Mouse (Mus musculus) c-Kit-positive CD71-negative TER-119-negative erythroid progenitor cells, embryonic 14.5 days (primary cell): ENCODE results near the gene Camta1.
A peak's percentile ranks its signal among the peaks of the same experiment; 100 is the strongest.

Experiments used
- DNase-seq: peaks from one replicate; pipeline ENCODE4 v3.0.0-alpha.2; 2013; ENCODE audit warnings: low read depth

Camta1 gene

DNA sequence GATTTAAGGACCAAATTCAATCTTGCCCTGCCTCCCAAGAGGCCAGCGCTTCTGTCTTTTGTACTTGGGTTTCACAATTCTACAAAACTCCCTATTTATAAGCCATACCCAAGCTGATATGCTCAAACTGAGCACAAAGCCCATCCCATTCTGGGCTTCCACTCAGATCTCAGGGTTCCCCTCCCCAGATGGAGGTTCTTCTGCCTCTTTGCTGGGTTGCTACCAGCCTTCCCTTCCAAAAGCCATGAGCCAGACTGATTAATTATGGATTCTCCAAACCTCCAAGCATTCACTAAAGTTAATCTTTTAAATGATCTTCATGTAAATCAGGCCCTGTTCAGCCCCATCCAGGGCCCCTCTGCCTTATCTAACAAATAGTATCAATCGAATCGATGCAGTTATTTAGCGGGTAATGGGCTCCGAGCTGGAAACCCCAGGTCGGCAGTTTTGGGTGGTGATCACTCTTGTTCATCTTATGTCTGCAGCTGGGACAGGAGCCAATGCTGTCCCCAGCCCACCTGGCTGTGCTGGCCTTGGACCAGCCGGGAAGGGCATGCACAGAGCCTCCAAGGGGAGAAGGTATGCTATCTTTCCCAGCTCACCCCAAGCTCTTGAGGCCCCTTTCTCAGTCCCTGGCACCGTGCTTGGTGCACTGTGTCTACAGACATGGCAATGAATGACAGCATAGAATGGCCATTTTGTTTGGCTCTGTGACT, 534.5 kb downstream of the Camta1 start:
- DNase-seq, result no peak

DNA sequence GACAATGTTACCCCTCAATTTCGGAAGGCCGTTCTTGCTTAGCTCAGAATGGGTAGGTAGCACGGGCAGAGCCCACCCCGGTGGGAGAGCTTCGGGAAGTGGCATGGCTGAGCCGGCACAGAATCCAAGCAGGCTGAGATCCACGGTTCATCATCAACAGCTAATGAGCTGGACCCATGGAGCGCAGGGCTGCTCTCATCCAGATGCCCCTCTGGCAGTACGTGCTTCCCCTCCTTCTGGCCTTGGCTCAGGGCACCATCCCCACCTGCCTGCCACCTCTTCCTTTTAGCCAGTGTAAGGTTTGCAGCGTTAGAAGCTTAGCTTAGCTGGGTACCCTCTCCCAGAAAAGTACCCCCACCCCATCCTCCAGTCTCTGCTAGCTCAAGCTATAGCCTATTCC, 545.2 kb downstream of the Camta1 start:
- no peak for DNase-seq

DNA sequence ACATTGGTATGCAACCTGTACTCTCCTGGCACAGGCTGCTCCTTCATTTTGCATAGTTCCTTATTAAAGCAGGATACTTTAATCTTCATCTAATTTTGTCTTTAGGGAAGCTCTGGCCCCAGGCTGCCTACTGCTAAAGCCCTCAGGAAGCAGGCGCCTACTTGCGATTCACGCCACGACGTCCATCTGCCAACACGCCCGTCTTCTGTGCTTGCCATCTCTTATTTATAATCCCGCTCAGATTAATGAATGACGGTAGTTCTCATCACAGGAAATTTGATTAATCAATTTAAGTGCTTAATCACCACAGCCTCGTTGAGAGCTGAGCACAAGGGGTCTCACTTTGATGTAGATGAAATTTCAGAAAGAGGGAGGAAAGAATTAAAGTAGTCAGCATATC, 546.0 kb downstream of the Camta1 start:
- no peak for DNase-seq

DNA sequence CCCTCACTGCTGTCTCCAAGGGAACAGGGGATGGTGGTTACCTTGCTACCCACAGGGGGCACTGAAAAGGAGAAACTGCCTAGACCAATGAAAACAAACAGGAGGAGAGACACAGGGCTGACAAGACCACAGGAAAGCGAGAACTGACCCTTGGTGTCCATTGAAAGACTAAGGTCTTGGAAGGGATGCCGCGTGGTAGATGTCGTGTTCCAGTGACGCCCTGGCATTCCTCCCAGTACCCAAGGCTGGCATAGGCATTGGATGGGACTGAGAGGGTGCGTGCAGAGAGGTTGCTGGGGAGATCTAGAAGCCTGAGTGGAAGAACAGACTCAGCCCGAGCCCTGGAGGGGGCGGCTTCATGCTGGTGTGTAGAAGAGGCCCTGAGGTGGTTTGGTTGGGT, 550.9 kb downstream of the Camta1 start:
- DNase-seq, result no peak

DNA sequence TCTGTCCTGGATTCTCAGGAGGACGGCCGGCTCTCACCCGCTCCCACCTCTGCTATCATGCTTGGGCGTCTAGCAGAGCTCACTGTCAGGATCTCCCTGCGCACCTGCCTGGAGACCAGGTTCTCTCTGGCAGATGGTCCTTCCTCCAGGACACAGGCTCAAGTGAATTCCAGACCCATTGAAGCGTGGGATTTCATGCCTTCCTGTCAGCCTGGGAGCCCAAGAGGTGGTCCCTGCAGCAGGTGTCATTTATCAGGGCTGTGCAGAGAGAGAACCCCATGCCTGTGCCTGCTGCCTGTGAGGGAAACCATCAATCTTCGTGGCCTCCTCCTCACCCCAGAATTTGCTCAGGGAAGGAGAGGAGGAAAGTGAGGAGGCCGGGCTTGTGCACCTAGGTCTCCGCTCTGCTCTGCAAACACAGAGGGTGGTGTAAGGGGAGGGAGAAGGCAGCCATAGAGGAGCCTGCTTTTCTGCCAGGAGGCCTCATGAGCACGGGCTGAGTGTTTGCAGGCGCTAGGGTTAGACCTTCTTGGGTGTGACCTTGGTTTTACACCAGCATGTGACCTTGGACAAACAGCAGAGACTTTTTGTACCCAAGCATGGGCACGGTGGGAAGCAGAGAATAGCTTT, 551.5 kb downstream of the Camta1 start:
- no peak for DNase-seq

DNA sequence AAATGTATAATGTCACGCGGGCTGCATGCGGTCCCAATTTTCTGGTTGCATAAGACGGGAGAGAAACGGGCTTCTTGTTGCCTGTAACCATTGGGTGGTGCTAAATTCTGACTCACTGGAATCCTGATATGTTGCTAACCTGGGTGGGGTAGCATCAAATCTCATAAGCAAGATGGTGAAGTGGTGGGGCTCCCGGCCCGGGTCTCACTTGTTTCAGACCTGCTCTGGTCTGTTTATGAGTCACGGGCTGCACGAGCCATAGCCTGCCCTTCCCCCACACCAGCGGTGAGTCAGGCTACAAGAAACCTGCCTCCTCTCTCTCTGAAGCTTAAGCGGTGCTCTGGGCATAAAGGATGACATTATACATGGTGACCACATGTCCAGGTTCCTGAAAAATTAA, 554.8 kb downstream of the Camta1 start:
- DNase-seq, result no peak

DNA sequence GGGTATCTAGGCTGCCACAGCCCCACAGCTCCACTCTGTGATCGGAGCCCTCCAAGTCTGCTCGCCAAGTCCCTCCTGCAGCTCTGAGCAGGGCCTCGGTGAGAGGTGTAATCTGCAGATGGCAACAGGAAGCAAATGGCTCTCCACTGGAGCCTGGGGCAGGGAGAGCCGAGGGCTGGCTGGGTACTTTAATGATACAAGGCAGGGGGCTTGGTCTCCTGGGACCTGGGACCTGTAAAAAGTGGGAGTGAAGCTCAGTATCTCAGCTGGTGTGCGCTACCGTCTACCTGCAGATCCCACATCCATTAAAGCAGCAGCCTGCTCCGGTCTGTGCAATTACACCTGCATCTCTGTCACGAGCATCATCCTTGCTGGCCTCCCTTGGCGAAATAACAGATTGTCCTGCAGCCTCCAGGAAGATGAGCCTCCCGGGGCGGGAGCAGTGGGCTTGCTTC, 555.3 kb downstream of the Camta1 start:
- no peak for DNase-seq

DNA sequence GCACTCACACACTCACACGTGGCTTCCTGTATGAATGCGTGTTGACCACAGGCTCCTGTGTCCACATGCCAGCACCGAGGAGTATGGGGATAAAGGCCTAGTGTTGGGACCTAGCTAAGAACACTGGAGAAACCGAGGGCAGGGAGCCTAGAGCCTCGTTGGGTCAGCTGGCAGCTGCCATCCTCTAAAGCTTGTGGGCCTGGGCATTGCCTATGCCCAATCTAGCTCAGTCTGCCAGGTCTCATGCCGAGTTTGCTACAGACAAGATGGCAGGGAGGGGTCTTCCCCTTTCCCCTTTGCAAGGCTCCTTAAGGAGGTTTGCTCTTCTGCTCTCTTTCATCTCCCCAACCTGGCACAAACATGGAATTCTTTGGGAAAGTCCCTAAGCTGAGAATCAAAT, 555.9 kb downstream of the Camta1 start:
- DNase-seq, result no peak

DNA sequence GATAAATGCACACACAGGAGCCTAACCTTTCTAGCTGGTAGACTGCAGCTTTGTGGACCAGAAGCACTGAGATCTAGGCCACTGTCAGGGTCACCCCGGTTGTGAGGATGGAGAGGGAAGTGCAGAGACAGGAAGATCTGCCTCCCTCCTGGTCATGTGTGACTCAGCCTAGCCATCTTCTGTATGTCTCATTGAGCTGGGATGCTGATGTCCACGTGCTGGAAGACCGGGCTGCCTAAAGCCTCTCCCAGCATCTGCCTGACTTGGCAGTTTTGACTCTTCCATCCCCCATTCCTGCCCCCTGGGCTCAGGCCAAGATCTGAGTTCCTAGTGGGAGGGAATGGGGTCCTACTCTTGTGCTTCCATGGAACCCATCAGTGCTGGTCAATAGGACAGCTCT, 557.7 kb downstream of the Camta1 start:
- DNase-seq, result no peak

DNA sequence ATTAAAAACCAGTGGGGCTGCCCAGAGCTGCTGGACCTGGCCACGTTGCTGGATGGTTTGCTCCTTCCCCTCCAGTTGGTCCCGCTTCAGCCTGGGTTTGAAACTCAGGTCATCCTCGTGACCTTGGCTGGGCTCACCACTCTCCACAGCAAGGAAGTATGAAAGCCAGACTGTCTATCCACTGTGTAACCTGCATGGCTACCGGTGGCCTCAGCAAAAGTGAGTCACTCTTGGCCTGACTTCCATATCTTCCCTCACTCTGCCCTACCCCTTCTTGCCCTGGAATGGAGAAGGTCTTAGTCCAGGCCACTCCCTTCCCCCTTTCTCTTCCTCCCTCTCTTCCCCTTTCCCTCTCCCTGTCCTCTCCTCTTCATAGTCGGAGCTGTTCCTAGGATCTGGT, 558.2 kb downstream of the Camta1 start:
- no peak for DNase-seq

DNA sequence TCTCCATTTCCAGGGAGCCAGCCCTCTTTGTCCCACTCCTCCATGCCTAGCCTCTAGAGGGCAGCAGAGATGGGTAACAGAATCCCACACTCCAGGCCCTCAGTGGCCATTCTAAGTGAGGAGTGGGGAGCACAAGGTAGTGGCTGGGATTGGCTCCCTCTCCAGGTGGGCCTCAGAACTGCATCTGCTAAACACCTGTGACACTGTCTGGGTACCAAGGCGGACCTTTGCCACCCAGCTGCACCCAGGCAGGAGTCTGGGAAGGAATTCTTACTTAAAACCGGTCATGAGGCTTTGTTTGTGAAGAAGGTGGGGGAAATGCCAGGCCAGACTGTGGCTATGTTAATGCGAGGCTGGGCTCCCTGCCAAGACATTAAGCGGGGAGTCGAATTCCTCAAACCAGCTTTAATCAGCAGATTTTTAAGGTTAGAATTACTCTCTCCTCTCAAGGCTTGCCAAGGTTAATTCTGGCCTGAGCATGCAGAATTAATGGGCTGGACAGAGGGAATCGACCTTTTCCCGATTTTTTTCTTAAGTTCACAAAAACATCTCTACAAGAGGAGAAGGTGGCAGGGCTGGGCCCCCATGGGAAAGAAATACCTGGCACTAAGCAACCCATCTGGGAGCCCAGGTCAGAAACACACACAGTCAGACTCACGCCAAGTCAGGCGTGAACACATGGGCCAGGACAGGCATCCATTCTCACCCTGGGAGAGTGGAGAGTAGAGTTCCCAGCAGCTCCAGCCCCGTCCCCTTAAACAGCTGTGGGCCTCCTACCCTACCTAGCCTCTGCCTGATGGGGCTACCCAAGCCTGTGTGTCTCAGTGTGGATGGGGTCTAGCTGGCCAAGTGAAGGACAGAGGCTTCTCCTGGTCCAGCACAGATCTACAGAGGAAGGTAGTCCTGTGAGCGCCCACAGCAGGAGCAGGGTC, 559.2 kb downstream of the Camta1 start:
- peak; percentile 6 for DNase-seq

DNA sequence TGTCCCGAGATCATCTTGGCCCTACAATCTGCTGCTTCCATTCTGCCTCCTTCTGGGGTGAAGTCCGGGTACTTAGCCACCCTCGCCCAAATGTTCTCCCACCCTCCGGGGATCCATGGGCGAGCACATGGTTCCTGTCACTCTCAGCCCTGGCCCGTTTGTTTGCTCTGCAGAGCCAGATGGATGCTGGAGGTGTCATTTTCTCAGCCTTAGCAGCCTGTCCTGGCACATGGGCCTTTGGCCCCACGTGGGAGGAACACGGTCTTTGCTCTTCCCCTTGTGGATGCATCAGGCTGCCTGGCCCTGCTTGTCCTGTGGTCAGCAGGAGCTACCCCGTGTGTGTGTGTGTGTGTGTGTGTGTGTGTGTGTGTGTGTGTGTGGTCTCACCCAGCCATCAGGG, 560.3 kb downstream of the Camta1 start:
- no peak for DNase-seq

DNA sequence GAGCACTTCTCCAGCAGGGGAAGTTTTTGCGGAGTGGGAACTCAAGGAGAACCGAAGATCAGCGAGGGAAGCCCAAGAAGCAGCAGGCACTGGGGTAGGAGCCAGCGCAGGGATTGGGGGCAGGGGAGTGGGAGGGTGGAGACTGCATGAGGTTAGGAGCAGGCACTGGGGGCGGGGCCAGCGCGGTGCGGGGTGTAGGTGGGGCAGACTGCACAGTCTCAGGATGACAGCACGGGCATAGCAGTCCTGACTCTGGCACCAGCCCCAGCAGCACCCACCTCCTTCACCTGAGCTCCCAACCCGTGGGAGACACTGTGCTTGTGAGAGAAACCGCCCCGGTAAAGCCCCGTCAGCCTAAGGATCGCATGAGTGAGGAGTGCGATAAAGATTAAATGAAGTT, 561.0 kb downstream of the Camta1 start:
- no peak for DNase-seq

DNA sequence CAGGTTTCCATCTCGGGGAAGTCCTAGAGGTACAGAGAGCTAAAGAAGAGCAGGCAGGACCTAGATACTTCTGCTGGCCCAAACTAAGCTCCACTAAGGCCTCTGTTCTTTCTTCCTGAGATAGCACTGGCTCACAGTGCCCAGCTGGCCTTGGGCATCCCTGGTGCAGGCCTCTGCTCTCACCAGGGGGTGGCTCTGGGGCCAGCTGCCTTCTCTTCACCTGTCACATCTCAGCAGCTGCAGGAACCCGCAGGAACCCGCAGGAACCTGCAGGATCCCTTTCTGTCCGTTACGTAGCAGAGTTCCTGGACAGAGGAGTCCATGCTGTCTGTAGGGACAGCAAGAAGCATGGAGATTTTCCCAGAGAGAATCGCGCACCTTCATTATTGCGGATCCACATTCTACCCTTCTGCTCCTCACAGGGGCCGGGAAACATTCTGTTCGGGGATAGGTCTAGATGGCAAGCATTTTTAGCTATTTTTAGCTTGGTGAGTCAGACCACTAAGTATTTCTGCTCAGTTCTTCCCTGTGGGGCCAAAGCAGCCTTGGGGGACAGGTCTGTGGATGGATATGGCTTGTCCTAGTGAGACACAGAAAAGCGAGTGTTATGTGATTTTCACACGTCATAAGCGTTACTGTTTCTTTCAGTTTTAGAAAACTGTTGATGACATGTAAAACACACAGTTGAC, 566.0 kb downstream of the Camta1 start:
- no peak for DNase-seq

DNA sequence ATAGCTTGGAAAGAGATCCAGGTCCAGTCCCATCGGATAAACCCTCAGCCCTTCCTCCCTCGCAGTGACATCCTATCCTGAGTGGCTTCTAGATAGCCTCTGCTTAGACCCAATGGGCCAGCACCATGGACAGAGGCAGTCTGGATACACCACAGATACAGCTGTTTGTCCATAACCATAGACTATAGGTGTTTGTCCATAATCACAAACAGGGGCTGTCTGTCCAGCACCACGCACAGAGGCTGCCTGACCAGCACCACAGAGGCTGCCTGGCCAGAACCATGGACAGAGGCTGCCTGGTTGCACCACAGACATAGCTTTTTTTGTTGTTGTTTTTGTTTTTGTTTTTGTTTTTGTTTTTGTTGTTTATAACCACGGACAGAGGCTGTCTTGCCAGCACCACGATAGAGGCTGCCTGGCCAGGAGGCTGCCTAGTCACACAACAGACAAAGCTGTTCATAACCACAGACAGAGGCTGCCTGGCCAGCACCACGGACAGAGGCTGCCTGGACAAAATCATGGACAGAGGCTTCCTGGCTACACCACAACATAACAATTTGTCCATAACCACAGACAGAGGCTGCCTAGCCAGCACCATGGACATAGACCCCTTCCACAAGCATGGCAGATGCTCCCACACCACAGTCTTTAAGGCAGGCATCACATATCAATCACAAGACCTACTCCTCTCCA, 572.6 kb downstream of the Camta1 start:
- DNase-seq, result peak; percentile 4

DNA sequence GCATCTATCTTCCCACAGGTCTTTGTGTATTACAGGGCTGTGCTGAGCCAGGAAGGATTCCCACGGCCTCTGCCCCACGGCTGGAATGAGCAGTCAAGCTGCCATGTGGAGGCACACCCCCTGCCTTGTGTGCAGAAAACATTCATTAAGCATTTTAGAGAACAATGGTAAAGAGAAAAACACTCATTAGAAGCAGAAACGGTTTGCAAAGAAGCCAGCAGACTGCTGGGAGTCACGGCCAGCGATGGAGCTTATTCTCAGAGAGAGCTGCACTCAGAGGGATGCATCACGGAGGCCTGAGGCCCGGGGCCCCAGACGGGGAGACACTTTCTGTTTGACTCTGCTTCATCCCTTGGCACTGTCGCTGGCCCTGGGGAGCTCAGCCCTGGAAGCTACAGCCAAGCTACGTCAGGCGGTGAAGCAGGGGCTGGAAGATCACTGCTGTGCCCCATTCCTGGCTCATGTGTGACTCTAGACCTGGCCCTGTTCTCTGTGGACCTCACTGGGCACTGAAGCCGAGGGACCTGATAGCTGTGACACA, 575.7 kb downstream of the Camta1 start:
- no peak for DNase-seq

DNA sequence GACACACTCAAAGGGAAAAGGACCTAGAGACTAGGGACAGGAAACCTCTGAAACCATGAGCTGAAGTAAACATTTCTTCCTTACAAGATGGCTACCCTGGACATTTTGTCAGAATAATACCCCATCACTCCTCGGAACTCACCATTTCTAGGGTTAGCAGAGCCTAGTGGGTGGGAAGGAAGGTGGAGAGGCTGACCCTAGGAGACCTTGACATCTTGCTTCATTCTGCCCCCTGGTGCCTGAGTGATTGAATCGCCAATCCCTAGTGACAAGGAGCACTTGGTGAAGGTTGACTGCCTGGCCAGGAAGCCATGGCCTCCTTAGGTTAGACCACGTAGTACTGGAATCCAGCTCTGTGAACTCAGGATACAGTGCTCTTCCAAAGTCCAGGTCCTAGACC, 576.2 kb downstream of the Camta1 start:
- no peak for DNase-seq

DNA sequence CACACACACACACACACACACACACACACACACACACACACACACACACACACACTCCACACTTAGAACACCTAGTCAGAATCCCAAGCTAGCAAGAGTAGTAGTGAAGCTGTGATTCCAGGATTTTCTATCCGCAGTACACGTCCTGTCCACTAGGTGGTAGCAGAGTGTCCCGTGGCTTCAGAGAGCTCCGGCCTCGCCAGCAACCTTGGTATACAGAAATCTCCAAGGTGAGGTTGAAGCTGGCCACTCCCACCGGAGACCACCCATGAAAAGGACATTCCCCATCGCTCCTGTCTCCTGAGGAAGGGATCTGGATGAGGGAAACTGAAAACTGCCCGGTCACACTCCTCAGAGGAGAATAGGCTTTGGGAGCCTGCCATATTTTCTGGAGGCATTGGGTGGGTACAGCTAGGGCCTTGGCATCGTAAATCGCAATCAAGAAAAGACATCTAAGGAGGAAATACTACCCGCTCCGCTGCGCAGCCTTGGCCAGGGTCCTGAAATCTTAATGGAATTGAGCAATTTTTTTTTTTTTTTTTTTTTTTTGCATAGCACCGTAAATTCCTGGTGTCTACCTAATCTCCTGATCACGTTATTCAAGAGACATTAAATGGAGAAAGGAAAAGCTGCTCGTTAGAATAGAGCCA, 578.5 kb downstream of the Camta1 start:
- DNase-seq, result peak; percentile 24

DNA sequence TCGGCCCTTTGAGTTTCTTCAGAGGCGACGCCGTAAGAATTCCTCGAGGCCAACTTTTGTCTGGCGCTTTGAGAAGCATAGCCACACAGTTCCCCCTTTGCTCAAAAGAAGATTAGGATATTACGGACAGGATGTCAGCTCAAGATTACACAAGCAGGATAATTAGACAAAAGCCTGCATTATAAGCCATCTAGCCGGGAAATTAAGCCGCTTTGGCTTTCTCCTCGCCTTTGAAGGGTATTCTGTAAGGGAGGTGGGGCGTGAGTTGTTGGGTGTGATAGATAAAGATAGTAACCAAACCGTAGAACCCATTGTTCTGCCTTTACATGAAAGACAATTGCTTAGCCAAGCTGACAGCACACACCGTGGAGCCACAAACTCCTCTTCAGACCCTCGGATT, 579.6 kb downstream of the Camta1 start:
- DNase-seq, result no peak

DNA sequence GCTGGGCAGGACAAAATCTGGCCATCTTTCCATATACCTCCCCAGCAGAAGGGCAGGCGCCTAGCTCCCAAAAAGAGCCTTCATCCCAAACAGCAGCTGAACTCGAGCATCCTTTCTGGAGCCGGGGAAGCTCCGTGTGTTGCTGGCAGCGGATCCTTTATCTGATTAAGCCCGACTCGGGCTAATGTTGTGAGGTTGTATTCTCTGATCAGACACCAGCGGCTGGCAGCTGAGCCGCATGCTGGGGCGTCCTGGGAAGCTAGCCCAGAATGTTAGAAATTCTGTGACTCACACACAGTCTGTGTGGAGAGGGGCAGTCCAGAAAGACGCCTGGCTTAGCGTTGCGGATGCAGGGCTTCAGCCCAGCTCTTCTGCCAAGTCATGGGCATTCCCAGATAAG, 586.4 kb downstream of the Camta1 start:
- no peak for DNase-seq
